ENCODE assay signal across 7 mouse cellular contexts in genomic region chr10:81291511-81292104, GRCm38 (mm10). TPM values are rescaled to one million over a fixed set of nuclear protein-coding genes. Genes with fewer than 3 reads are reported as not detected.
A peak's percentile ranks its signal among the peaks of the same experiment; 100 is the strongest.
DNase-seq lines count a peak whose midpoint lies in the region; ATAC-seq and TF ChIP-seq lines count a peak whose summit lies in the region.

Gene Tjp3 (minus strand): TSS chr10:81291581.

- DNase-seq in midbrain, embryonic 10.5 days (ENCODE audit: low spot score): no peak
- no peak for DNase-seq in midbrain, embryonic 11.5 days (ENCODE audit: low spot score, missing footprints)
- no peak for DNase-seq in limb, embryonic 14.5 days (ENCODE audit: low spot score)
- DNase-seq in splenic B cell, adult 2 months (ENCODE audit: low read depth, low spot score): peak; percentile 65
- DNase-seq in right cerebral cortex, postnatal 25 days: no peak
- DNase-seq in urinary bladder, postnatal 14 days (ENCODE audit: low spot score): no peak

- 73% methylated on average over 9 of the region's 9 CpGs for WGBS in midbrain, embryonic 10.5 days
- WGBS in midbrain, embryonic 11.5 days: 79% methylated on average over 9 of the region's 9 CpGs
- 77% methylated on average over 9 of the region's 9 CpGs for WGBS in forebrain, embryonic 13.5 days
- WGBS in limb, embryonic 14.5 days: 71% methylated on average over 9 of the region's 9 CpGs

- H3K9me3 ChIP-seq in midbrain, embryonic 10.5 days (replicated peaks): no peaks in the 10 kb centered on the region
- H3K9me3 ChIP-seq in midbrain, embryonic 11.5 days (ENCODE audit: control insufficient read depth, low read length): no peaks in the 10 kb centered on the region
- no peaks in the 10 kb centered on the region for H3K9me3 ChIP-seq in forebrain, embryonic 13.5 days (replicated peaks)
- H3K9me3 ChIP-seq in limb, embryonic 14.5 days (ENCODE audit: control insufficient read depth, low read length): no peaks in the 10 kb centered on the region

- no peak within 1 kb of the TSS for H3K27ac ChIP-seq in midbrain, embryonic 10.5 days (replicated peaks)
- H3K27ac ChIP-seq in midbrain, embryonic 11.5 days (ENCODE audit: low read depth, low read length): no peak within 1 kb of the TSS
- no peak within 1 kb of the TSS; the same call in 1 of the 2 replicates for H3K27ac ChIP-seq in forebrain, embryonic 13.5 days
- no peak within 1 kb of the TSS for H3K27ac ChIP-seq in limb, embryonic 14.5 days (replicated peaks; ENCODE audit: low read depth, low read length)

- H3K36me3 ChIP-seq in midbrain, embryonic 10.5 days: peaks cover 15% of the 10 kb centered on the region
- H3K36me3 ChIP-seq in midbrain, embryonic 11.5 days (ENCODE audit: control insufficient read depth, insufficient read depth, low read length): no peaks in the 10 kb centered on the region
- peaks cover 10% of the 10 kb centered on the region for H3K36me3 ChIP-seq in forebrain, embryonic 13.5 days (ENCODE audit: poor library complexity, severe bottlenecking)
- no peaks in the 10 kb centered on the region for H3K36me3 ChIP-seq in limb, embryonic 14.5 days (ENCODE audit: control insufficient read depth, insufficient read depth, low read length)
- no peaks in the 10 kb centered on the region for H3K36me3 ChIP-seq in splenic B cell, adult 2 months (ENCODE audit: control insufficient read depth, insufficient read depth, low read length, poor library complexity, severe bottlenecking)

- peaks cover 56% of the 10 kb centered on the region for H3K27me3 ChIP-seq in midbrain, embryonic 10.5 days (ENCODE audit: low read depth, poor library complexity, severe bottlenecking)
- H3K27me3 ChIP-seq in midbrain, embryonic 11.5 days (ENCODE audit: control insufficient read depth, insufficient read depth, low read length): peaks cover 23% of the 10 kb centered on the region
- H3K27me3 ChIP-seq in forebrain, embryonic 13.5 days: peaks cover 18% of the 10 kb centered on the region
- H3K27me3 ChIP-seq in limb, embryonic 14.5 days (ENCODE audit: control insufficient read depth, insufficient read depth, low read length): peaks cover 13% of the 10 kb centered on the region; the same call in 1 of the 2 replicates
- no peaks in the 10 kb centered on the region for H3K27me3 ChIP-seq in splenic B cell, adult 2 months (ENCODE audit: control insufficient read depth, insufficient read depth, low read length, poor library complexity, severe bottlenecking)

- no peak within 1 kb of the TSS for H3K9ac ChIP-seq in midbrain, embryonic 11.5 days (ENCODE audit: low read length)
- H3K9ac ChIP-seq in forebrain, embryonic 13.5 days: peak within 1 kb of the TSS; percentile 18
- H3K9ac ChIP-seq in limb, embryonic 14.5 days (ENCODE audit: low read depth, low read length, severe bottlenecking): no peak within 1 kb of the TSS

- TF ChIP-seq POLR2A in limb, embryonic 14.5 days (IDR thresholded peaks at IDR 0.05; ENCODE audit: borderline replicate concordance, extremely low read depth, insufficient read depth, insufficient read length): no peak

- no peak for ATAC-seq in midbrain, embryonic 11.5 days (ENCODE audit: low FRiP score)
- no peak for ATAC-seq in forebrain, embryonic 13.5 days
- no peak for ATAC-seq in limb, embryonic 14.5 days (ENCODE audit: low FRiP score, low read depth)

- H3K4me1 ChIP-seq in midbrain, embryonic 10.5 days: peaks cover 51% of the 10 kb centered on the region
- H3K4me1 ChIP-seq in midbrain, embryonic 11.5 days (ENCODE audit: control insufficient read depth, insufficient read depth, low read length): peaks cover 11% of the 10 kb centered on the region
- peaks cover 48% of the 10 kb centered on the region for H3K4me1 ChIP-seq in forebrain, embryonic 13.5 days
- peaks cover 14% of the 10 kb centered on the region for H3K4me1 ChIP-seq in limb, embryonic 14.5 days (ENCODE audit: control insufficient read depth, insufficient read depth, low read length)

- H3K4me3 ChIP-seq in midbrain, embryonic 10.5 days: peak within 1 kb of the TSS; percentile 71
- no peak within 1 kb of the TSS for H3K4me3 ChIP-seq in midbrain, embryonic 11.5 days (ENCODE audit: low read depth, low read length)
- peak within 1 kb of the TSS; percentile 89; the same call in 1 of the 2 replicates for H3K4me3 ChIP-seq in forebrain, embryonic 13.5 days
- H3K4me3 ChIP-seq in limb, embryonic 14.5 days (replicated peaks; ENCODE audit: low read length): peak within 1 kb of the TSS; percentile 2; the same call in 1 of the 2 replicates

- H3K4me2 ChIP-seq in midbrain, embryonic 11.5 days: no peak within 1 kb of the TSS
- H3K4me2 ChIP-seq in forebrain, embryonic 13.5 days: peak within 1 kb of the TSS; percentile 92
- H3K4me2 ChIP-seq in limb, embryonic 14.5 days (replicated peaks; ENCODE audit: low read depth, low read length, severe bottlenecking): peak within 1 kb of the TSS; percentile 96; the same call in 1 of the 2 replicates

RNA-seq across cellular contexts. Expression of gene Tjp3, which starts in this region (rescaled TPM):
- 6.5 and 6.9 TPM in 2 replicates for polyA plus RNA-seq in midbrain, embryonic 10.5 days (2016; fragmentation: Nextera tagmentation; extraction: Ambion mirVana)
- polyA plus RNA-seq in midbrain, embryonic 11.5 days (2014; fragmentation: Nextera tagmentation; extraction: Ambion mirVana): 3.9 and 4.0 TPM in 2 replicates
- 6.2 and 7.1 TPM in 2 replicates for polyA plus RNA-seq in forebrain, embryonic 13.5 days (2015; fragmentation: Nextera tagmentation; extraction: Ambion mirVana)
- 2.8 and 3.5 TPM in 2 replicates for polyA plus RNA-seq in limb, embryonic 14.5 days (2012; rRNA removed)
- 5.2 and 6.4 TPM in 2 replicates for polyA plus RNA-seq in limb, embryonic 14.5 days (2014; fragmentation: Nextera tagmentation; extraction: Ambion mirVana)
